Mouse (Mus musculus): ENCODE measurements around the gene Gm9970. TPM values are rescaled to one million over a fixed set of nuclear protein-coding genes. Genes with fewer than 3 reads are reported as not detected.
A peak's percentile ranks its signal among the peaks of the same experiment; 100 is the strongest.

The Gm9970 gene
- 0.73 TPM for polyA plus RNA-seq (2021)

DNA sequence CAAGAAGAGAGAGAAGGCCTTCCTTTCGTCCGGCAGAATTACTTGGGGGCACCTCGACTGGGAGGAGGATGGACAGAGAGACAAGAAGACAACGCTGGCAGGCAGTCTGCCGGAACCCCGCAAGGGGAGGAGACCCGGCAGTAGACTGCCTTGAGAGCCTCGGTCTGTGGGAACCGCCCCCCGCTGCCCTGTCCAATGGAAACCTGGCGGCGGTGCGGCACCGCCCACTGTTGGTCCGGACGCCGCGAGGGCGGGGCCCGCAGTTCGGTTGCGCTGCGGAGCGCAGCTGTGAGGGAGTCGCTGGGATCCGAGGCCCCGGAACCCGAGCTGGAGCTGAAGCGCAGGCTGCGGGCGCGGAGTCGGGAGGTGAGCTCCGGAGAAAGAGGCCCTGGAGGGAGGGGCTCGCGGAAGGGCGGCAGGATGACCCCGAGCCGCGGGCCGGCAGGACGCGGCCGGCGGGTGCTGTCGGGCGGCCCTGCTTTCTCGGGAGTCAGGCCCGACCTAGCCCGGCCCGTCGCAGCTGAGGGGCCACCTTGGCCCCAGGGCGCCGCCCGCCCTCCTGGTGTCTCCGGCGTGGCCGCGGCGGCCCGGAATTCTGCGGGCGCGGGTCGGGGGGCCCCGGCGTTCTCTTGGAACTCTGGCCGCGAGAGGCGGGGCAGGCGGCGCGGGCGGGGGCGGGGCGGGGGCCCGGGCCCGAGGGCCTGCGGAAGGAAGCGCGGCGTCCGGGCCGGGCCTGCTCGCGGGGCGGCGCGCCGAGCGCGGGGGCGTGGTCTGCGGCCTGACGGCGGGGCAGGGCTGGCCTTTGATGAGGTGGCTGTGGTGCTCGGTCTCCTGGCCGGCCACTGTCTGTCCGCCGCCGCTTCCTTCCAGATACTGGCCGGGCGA lies at the start of gene Gm9970, which contains the start of gene Nrbp1:
Gm9970 (minus strand) TSS at position 596 of the 885 bp plus-strand sequence.
Nrbp1 (plus strand) TSS at position 228 of the 885 bp plus-strand sequence.
- ATAC-seq (peak; percentile 98), DNase-seq (ENCODE audit: low read depth, low spot score) (peak; percentile 75)
- POLR2A ChIA-PET: interaction anchor here (0.9 to 1.8 kb wide), 4 partner anchors 11 to 40 kb away, joined by 4 to 6 read pairs (median 5); partner anchors contain the start of genes Ppm1g and Zfp513
- TF ChIP-seq CTCF (IDR thresholded peaks at IDR 0.05): no peak
- CTCF ChIA-PET: no interaction called here
- H3K27me3 ChIP-seq: no peaks in the 10 kb centered on the region
- in situ Hi-C loops (cut with MboI; ENCODE audit: low pct_unique_long_range_greater_than_20kb): no loop called here

GRCm38 (mm10) chr5:31289626-31290230 lies 48.7 kb upstream of the Gm9970 start:
- DNase-seq (ENCODE audit: low read depth, low spot score): no peak
- no peak for ATAC-seq
- ChIA-PET POLR2A (interaction anchor here (0.8 to 1.6 kb wide), 3 partner anchors 15 to 97 kb away, joined by 3 to 4 read pairs (median 4); partner anchors contain the start of genes Eif2b4 and Snx17), CTCF (interaction anchor here (1.0 to 2.0 kb wide), 4 partner anchors 16 to 39 kb away, joined by 3 to 8 read pairs (median 4); no protein-coding TSS in a partner anchor)
- TF ChIP-seq CTCF (IDR thresholded peaks at IDR 0.05): no peak
- H3K27me3 ChIP-seq: no peaks in the 10 kb centered on the region
- in situ Hi-C loops (cut with MboI; ENCODE audit: low pct_unique_long_range_greater_than_20kb): no loop called here

- ATAC-seq (no peak), DNase-seq (ENCODE audit: low read depth, low spot score) (no peak)
- CTCF ChIA-PET: interaction anchor here (0.9 to 2.0 kb wide), 2 partner anchors 15 to 40 kb away, joined by 3 to 8 read pairs; no protein-coding TSS in a partner anchor
- no peak for TF ChIP-seq CTCF (IDR thresholded peaks at IDR 0.05)
- in situ Hi-C loops (cut with MboI; ENCODE audit: low pct_unique_long_range_greater_than_20kb): no loop called here
- H3K27me3 ChIP-seq: no peaks in the 10 kb centered on the region
- POLR2A ChIA-PET: interaction anchor here (0.7 to 1.6 kb wide), 3 partner anchors 18 to 36 kb away, joined by 3 to 4 read pairs (median 3); no protein-coding TSS in a partner anchor
These were observed 47.6 kb upstream of the Gm9970 start for GRCm38 (mm10) chr5:31288655-31289054.

DNA sequence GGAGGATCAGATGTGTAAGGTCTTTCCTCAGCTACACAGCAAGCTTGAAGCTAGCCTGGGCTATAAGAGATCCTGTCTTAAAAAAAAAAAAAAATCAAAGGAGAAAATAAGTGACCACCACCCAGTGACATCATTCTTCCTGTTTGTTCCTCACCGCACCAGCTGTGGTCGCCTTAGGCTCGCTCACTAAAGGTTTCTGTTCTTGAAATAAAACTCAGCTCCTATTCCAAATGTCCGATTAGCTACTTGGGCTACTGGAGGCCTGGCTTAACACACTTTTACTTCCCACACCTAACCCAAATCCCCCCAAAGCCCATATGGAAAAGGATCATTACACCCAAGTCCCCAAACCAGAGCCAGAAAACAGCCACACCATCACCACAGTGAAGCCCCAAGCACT lies 47.2 kb upstream of the Gm9970 start:
- TF ChIP-seq CTCF (IDR thresholded peaks at IDR 0.05): no peak
- H3K27me3 ChIP-seq: no peaks in the 10 kb centered on the region
- DNase-seq (ENCODE audit: low read depth, low spot score) (no peak), ATAC-seq (no peak)
- CTCF ChIA-PET: interaction anchor here (0.9 to 2.0 kb wide), 4 partner anchors 12 to 66 kb away, joined by 3 to 8 read pairs (median 5); no protein-coding TSS in a partner anchor
- in situ Hi-C loops (cut with MboI; ENCODE audit: low pct_unique_long_range_greater_than_20kb): no loop called here
- POLR2A ChIA-PET: interaction anchor here (0.7 to 1.6 kb wide), 3 partner anchors 17 to 35 kb away, joined by 3 to 4 read pairs (median 3); no protein-coding TSS in a partner anchor

DNA sequence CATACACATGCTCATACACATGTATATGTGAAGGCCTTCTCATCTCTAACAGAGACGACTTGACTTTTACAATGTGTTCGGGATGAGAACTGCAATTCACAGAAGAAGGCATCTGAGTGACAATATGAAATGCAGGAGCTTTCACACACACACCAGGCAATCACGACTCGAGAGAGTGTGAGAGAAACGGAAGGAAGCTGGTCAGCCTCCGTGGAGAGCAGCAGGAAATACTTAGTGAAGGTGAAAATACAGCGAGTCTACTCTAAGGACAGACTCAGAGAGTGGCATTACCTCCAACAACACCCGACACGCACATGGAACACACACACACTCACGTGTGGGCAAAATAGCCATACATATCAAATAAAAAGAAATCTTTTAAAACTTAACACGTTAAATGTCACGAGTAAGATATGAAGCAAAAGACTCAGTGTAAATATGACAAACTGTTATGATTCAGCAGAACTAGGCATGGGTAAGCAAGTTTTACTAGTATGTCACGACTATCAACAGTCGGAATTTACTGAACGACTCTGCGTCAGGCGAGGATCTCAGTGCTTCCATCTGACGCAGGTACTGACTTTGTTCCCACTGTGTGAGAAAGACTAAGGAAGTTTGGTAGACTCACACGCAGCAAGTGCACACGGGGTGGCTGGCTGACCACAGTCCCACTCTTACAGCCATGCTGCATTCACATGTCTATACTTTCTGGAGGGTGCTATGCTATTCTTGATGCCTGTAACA lies 38.4 kb upstream of the Gm9970 start:
- no peaks in the 10 kb centered on the region for H3K27me3 ChIP-seq
- no peak for ATAC-seq
- TF ChIP-seq CTCF (IDR thresholded peaks at IDR 0.05): no peak
- POLR2A ChIA-PET: no interaction called here
- no peak for DNase-seq (ENCODE audit: low read depth, low spot score)
- CTCF ChIA-PET: no interaction called here
- in situ Hi-C loops (cut with MboI; ENCODE audit: low pct_unique_long_range_greater_than_20kb): no loop called here

DNA sequence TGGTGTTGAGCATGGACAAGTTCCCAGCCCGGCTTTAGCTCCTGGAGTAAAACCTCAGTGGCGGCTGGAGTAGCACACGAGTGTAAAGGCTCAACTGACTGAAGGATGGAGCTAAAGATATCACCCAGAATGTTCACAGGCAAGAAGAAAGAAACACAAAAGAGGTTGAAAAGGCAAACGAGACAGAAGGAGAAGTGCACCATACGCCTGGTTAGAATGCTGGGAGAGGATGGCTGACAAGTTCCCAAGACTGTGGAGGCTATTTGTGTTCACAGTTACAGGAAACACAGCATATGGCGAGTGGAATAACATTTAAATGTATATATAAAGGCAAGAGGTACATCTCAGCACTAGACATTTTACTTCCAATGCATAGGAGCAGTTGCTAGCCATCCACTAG lies 32.0 kb upstream of the Gm9970 start:
- no peak for TF ChIP-seq CTCF (IDR thresholded peaks at IDR 0.05)
- DNase-seq (ENCODE audit: low read depth, low spot score) (no peak), ATAC-seq (no peak)
- CTCF ChIA-PET: interaction anchor here (0.8 to 1.7 kb wide), 2 partner anchors 17 kb away, joined by 3 read pairs; no protein-coding TSS in a partner anchor
- in situ Hi-C loops (cut with MboI; ENCODE audit: low pct_unique_long_range_greater_than_20kb): no loop called here
- POLR2A ChIA-PET: no interaction called here
- H3K27me3 ChIP-seq: no peaks in the 10 kb centered on the region

DNA sequence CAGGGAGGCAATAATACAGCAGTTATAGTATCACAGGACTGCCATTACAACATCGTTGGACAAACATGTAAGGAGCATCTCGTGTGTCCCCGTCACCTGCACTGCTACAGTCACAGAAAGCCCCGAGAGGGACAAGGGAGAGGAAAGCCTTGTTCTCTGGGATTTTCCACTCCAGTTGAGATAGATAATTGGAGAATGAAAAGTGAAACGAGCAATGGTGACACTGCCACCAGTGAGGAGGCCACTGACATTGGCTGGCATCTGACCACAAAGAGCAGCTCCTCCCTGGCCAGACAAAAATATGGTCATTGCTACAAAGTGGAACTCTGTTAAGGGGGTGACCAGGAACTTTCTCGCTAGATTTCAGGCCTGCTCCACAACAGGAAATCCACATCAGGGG lies 26.7 kb upstream of the Gm9970 start:
- CTCF ChIA-PET: no interaction called here
- no peak for TF ChIP-seq CTCF (IDR thresholded peaks at IDR 0.05)
- in situ Hi-C loops (cut with MboI; ENCODE audit: low pct_unique_long_range_greater_than_20kb): no loop called here
- DNase-seq (ENCODE audit: low read depth, low spot score): no peak
- no peaks in the 10 kb centered on the region for H3K27me3 ChIP-seq
- no peak for ATAC-seq
- POLR2A ChIA-PET: interaction anchor here (0.9 kb wide), 1 partner anchor 25 kb away, joined by 7 read pairs; no protein-coding TSS in a partner anchor

DNA sequence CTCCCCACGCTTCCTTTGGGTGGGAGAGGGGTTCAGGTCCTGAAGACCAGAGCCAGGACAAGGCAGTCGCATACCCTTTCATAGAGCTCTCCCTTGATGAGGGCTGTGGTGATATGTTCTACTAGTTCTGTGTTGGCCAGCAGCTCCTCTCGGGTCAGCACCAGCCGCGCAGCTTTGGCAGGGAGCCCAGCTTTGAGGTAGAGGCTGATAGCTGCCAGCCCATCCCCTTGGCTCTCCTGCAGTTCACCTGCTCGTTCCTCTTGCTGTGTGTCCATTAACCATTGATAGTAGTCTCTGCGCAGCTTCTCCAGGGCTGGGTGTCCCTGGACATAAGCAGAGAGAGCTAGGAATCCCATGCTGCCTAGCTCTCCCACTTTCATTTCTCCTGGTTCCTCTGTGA lies 25.1 kb upstream of the Gm9970 start:
- in situ Hi-C loops (cut with MboI; ENCODE audit: low pct_unique_long_range_greater_than_20kb): no loop called here
- H3K27me3 ChIP-seq: no peaks in the 10 kb centered on the region
- no peak for DNase-seq (ENCODE audit: low read depth, low spot score)
- ChIA-PET POLR2A (no interaction called here), CTCF (no interaction called here)
- TF ChIP-seq CTCF (IDR thresholded peaks at IDR 0.05): no peak
- no peak for ATAC-seq

DNA sequence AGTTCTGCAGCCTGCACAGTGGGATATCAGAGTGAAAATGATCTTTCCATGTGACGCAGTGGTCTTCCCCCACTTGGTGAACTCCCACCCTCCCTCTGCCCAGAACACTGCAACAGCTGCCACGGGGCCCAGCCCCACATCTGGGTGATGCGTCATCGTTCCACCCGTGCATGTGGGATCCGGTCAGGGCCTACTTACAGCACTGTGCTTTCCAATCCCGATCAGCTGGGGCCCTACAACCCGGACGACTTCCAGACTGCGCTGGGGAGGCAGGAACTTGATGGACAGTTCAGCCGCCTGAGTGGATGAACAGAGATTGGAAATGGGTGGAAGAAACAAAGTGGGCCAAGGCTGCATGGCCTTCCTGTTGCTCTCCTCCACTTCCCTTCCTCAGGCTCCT lies 16.6 kb upstream of the Gm9970 start:
- in situ Hi-C loops (cut with MboI; ENCODE audit: low pct_unique_long_range_greater_than_20kb): loop anchor here (10.0 kb wide), 1 partner anchor 67 kb away; no protein-coding TSS in a partner anchor
- no peaks in the 10 kb centered on the region for H3K27me3 ChIP-seq
- no peak for ATAC-seq
- DNase-seq (ENCODE audit: low read depth, low spot score): no peak
- ChIA-PET POLR2A (no interaction called here), CTCF (interaction anchor here (1.3 kb wide), 1 partner anchor 15 kb away, joined by 4 read pairs; no protein-coding TSS in a partner anchor)
- no peak for TF ChIP-seq CTCF (IDR thresholded peaks at IDR 0.05)

- CTCF ChIA-PET: no interaction called here
These were observed 14.9 kb upstream of the Gm9970 start for GRCm38 (mm10) chr5:31255971-31256370.

More at GRCm38 (mm10) chr5:31255971-31256370, 14.9 kb upstream of the Gm9970 start:
- no peak for ATAC-seq
- H3K27me3 ChIP-seq: no peaks in the 10 kb centered on the region
- DNase-seq (ENCODE audit: low read depth, low spot score): no peak
- TF ChIP-seq CTCF (IDR thresholded peaks at IDR 0.05): no peak
- POLR2A ChIA-PET: interaction anchor here (0.6 kb wide), 1 partner anchor 416 kb away, joined by 5 read pairs; no protein-coding TSS in a partner anchor
- in situ Hi-C loops (cut with MboI; ENCODE audit: low pct_unique_long_range_greater_than_20kb): loop anchor here (10.0 kb wide), 1 partner anchor 69 kb away; no protein-coding TSS in a partner anchor
